Mouse (Mus musculus) embryo, embryonic 10.5 days (tissue): ENCODE data around the gene Cd4.

Source experiments
- DNase-seq: peaks from one replicate; pipeline ENCODE4 v3.0.0-alpha.2; 2015; ENCODE audit warnings: low spot score

Gene Cd4

GRCm38 (mm10) chr6:124884714-124885500 lies 3.1 kb downstream of the Cd4 start:
- DNase-seq = no peak

GRCm38 (mm10) chr6:124883351-124883750 lies 4.7 kb downstream of the Cd4 start:
- DNase-seq = no peak

GRCm38 (mm10) chr6:124881821-124882220 lies 6.2 kb downstream of the Cd4 start:
- no peak for DNase-seq

GRCm38 (mm10) chr6:124879390-124879789 lies 8.6 kb downstream of the Cd4 start:
- no peak for DNase-seq

- no peak for DNase-seq
Measured at GRCm38 (mm10) chr6:124874348-124874747, 13.7 kb downstream of the Cd4 start.

- DNase-seq = no peak
Measured at GRCm38 (mm10) chr6:124866560-124866959, 21.5 kb downstream of the Cd4 start.

- DNase-seq = no peak
Measured at GRCm38 (mm10) chr6:124865766-124866362, 22.2 kb downstream of the Cd4 start.

GRCm38 (mm10) chr6:124863658-124864298 lies 24.2 kb downstream of the Cd4 start, which contains the start of gene Gpr162:
Gpr162 (minus strand) TSS chr6:124863983.
- DNase-seq = peak; percentile 79

GRCm38 (mm10) chr6:124863125-124863657 lies 24.8 kb downstream of the Cd4 start:
- DNase-seq = peak; percentile 55

GRCm38 (mm10) chr6:124862406-124863124 lies 25.5 kb downstream of the Cd4 start:
- DNase-seq = no peak

- no peak for DNase-seq
Measured at GRCm38 (mm10) chr6:124861802-124862201, 26.2 kb downstream of the Cd4 start.

GRCm38 (mm10) chr6:124861266-124861665 lies 26.8 kb downstream of the Cd4 start:
- no peak for DNase-seq

GRCm38 (mm10) chr6:124860511-124860910 lies 27.5 kb downstream of the Cd4 start:
- DNase-seq = no peak

GRCm38 (mm10) chr6:124859725-124860124 lies 28.3 kb downstream of the Cd4 start:
- peak; percentile 90 for DNase-seq

GRCm38 (mm10) chr6:124858561-124859318 lies 29.3 kb downstream of the Cd4 start:
- DNase-seq = no peak

GRCm38 (mm10) chr6:124857840-124858530 lies 30.0 kb downstream of the Cd4 start:
- peak; percentile 63 for DNase-seq

GRCm38 (mm10) chr6:124856916-124857839 lies 30.8 kb downstream of the Cd4 start, which contains the start of gene P3h3:
P3h3 (minus strand) TSS chr6:124857752.
- DNase-seq = peak; percentile 93

- DNase-seq = peak; percentile 84
Measured at GRCm38 (mm10) chr6:124856321-124856720, 31.7 kb downstream of the Cd4 start.

GRCm38 (mm10) chr6:124854647-124855046 lies 33.4 kb downstream of the Cd4 start:
- DNase-seq = no peak
